Mouse (Mus musculus) neural tube, postnatal 0 days (tissue): ENCODE measurements around the gene Mrpl14. TPM values are rescaled to one million over a fixed set of nuclear protein-coding genes. Genes with fewer than 3 reads are reported as not detected.

Experiments
- polyA plus RNA-seq: library from polyadenylated mRNA; unstranded; fragments of >200 nt; fragmentation: Nextera tagmentation; extraction: Ambion mirVana; gene quantifications from 2 replicates; pipeline ENCODE4 v1.2.1, GENCODE M21; 2015

The Mrpl14 gene
- polyA plus RNA-seq = 144 and 145 TPM in 2 replicates

DNA sequence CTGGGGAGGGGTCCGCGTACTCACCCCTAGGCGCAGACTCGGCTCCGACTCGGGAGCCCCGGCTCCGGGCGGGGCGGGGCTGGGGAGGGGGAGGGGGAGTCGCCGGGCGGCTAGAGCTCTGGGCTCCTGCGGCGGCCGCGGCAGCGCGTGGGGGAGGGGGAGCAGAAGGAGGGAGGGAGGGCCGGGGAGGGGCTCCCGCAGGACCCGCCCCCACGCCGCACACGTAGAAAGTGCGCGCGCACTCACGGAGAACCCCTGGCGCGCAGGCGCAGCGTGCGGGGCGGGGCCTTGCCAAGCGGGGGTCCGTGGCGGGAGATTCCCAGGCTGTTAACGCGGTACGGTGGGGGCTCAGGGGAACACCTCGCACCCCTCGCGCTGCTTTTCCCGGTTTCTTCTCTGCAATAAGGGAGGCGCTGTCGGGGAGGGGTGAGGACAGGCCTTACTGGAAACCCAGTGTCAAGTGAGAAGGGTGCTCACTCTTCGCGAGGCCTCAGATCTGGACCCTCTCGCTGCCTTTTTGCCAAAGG, at the start of gene Mrpl14:
Gene Mrpl14, plus strand, starts transcription at position 230 of the 527 bp plus-strand sequence.

DNA sequence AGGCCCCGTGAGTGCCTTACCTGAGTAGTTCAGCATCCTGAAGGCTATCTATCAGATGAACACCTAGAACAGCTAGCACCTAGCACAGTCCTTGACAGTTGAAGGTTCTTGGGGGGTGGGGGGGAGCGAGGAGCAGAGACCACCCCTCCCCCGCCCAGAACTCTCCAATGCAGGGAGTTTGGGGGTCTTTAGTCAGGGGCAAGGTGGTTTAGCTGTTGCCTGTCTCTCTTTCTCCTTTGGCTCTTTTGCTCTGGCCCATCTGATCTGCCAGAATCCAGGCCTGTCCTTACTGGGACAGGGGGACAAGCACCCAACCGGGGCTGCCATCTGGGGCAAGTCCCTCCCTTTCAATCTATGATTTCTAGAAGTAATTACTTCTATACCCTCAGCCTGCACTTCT, 26.9 kb upstream of the Mrpl14 start, which contains the start of gene Capn11:
Gene Capn11, minus strand, starts transcription at position 101 of the 400 bp plus-strand sequence.

DNA sequence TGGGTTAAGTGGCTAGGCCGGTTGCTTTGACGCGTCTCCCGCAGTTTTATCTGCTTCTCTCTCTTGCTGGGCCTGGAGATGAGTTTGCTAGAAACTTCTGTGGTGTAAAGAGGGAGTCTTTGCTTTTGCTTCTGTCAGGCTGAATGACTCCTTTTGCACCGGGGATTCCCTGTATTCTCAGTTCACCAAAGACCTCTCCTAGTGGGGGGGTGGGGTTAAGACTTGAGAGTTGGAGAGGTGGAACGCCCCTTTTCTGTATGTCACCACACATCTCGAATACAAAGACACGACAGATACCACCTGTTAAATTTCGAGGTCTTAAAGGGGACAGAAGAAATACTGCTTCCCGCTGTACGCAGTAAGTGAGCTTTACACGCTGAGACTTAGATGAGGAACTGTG, 594 bp downstream of the Mrpl14 start, which contains the start of gene Tmem63b:
Gene Tmem63b, minus strand, starts transcription at position 190 of the 400 bp plus-strand sequence.

DNA sequence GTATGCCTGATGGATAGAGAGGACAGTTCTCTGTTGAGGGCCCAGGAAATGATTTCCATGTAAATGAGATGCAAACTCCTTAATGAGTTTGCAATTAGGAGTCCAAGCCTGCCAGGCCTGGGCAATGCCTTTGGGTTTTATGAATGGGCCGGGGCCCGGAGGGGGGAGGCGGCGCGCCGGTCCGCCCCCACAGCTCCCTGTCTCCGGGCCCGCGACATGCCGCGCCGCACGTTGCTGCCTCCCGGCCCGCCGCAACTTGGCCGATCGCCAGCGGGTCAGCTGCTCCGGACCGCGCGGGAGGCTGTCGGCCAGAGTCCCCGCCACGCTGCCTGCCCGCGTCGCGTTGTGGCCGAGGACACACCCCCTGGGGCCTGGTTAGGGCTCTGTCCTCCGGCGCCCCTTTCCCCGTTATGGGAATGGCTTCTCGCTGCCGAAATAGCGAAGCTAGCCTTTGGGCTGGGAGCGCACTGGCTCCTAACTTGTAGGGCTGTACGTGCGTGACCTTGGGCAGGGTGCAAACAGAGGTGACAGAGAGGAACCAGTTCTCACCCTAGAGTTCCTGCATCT, 47.7 kb downstream of the Mrpl14 start, which contains the start of gene 1600014C23Rik:
Gene 1600014C23Rik, minus strand, starts transcription at position 110 of the 567 bp plus-strand sequence.

Other genes starting within 250 kb of the Mrpl14 start
- gene Spats1, start 210.9 kb upstream of the Mrpl14 start, polyA plus RNA-seq = 3.4 and 3.6 TPM in 2 replicates
- gene Aars2, start 179.5 kb upstream of the Mrpl14 start, polyA plus RNA-seq = 13.2 and 15.3 TPM in 2 replicates
- gene Tcte1, start 162.9 kb upstream of the Mrpl14 start, polyA plus RNA-seq = 3.4 and 5.1 TPM in 2 replicates
- 20.9 and 21.1 TPM in 2 replicates for gene Tmem151b, start 136.6 kb upstream of the Mrpl14 start, polyA plus RNA-seq
- gene Nfkbie, start 130.6 kb upstream of the Mrpl14 start, polyA plus RNA-seq = 4.0 and 4.4 TPM in 2 replicates
- 89.0 and 94.0 TPM in 2 replicates for gene Slc35b2, start 122.4 kb upstream of the Mrpl14 start, polyA plus RNA-seq
- gene Hsp90ab1, start 113.1 kb upstream of the Mrpl14 start, polyA plus RNA-seq = 1,341 and 1,373 TPM in 2 replicates
- gene Slc29a1, start 86.7 kb upstream of the Mrpl14 start, polyA plus RNA-seq = 34.0 and 38.0 TPM in 2 replicates
- not detected in 2 replicates for gene Mymx, start 84.2 kb upstream of the Mrpl14 start, polyA plus RNA-seq
- gene Capn11, start 27.0 kb upstream of the Mrpl14 start, polyA plus RNA-seq = 0.09 and 0.26 TPM in 2 replicates
- 121 and 132 TPM in 2 replicates for gene Tmem63b, start 583 bp downstream of the Mrpl14 start, polyA plus RNA-seq
- gene 1600014C23Rik, start 47.5 kb downstream of the Mrpl14 start, polyA plus RNA-seq = 0.44 TPM in 1 of 2 replicates, not detected in the other